Mouse (Mus musculus) bone marrow macrophage, adult 2 months (primary cell): Measurements from ENCODE around the gene Iqck. TPM values are rescaled to one million over a fixed set of nuclear protein-coding genes. Genes with fewer than 3 reads are reported as not detected.
A peak's percentile ranks its signal among the peaks of the same experiment; 100 is the strongest.

Experiments used
- H3K27ac ChIP-seq: 2 replicates; pipeline ENCODE4 v1.5.1; 2012; ENCODE audit warnings: low read depth, low read length; ENCODE audit not compliant: insufficient read depth
- H3K4me1 ChIP-seq: 2 replicates; pipeline ENCODE4 v1.6.1; 2012; ENCODE audit warnings: low read length; ENCODE audit not compliant: control insufficient read depth, insufficient read depth
- H3K4me3 ChIP-seq: 2 replicates; pipeline ENCODE4 v1.5.1; 2012; ENCODE audit warnings: mild to moderate bottlenecking, low read length, moderate library complexity; ENCODE audit not compliant: insufficient read depth
- CTCF ChIP-seq: IDR thresholded peaks from 2 replicates; pipeline ENCODE4 v1.5.1; 2012; ENCODE audit warnings: low read depth, mild to moderate bottlenecking, low read length, moderate library complexity
- POLR2A ChIP-seq: IDR thresholded peaks from 2 replicates; pipeline ENCODE4 v1.6.1; 2012; ENCODE audit warnings: mild to moderate bottlenecking, low read depth, low read length, borderline replicate concordance
- polyA plus RNA-seq: library from polyadenylated mRNA; stranded (reverse); fragments of >200 nt; gene quantifications from 2 replicates; pipeline ENCODE4 v1.2.4, GENCODE M21; 2012; ENCODE audit not compliant: missing spikeins, insufficient read depth, insufficient read length

Iqck gene
- polyA plus RNA-seq, 1 experiment = not detected

GRCm38 (mm10) chr7:119010854-119011529 lies 155.4 kb downstream of the Iqck start:
- H3K4me1 ChIP-seq = no peaks in the 10 kb centered on the region
- no peak overlapping the region for H3K4me3 ChIP-seq
- TF ChIP-seq POLR2A (no peak), CTCF (peak; percentile 23; the same call in 1 of the 2 replicates)
- H3K27ac ChIP-seq = no peak overlapping the region

- TF ChIP-seq POLR2A (no peak), CTCF (peak; percentile 40; the same call in 1 of the 2 replicates)
- Histone ChIP-seq H3K4me1 (no peaks in the 10 kb centered on the region), H3K4me3 (no peak overlapping the region), H3K27ac (no peak overlapping the region)
Observed at GRCm38 (mm10) chr7:119015736-119016135, 160.2 kb downstream of the Iqck start.

GRCm38 (mm10) chr7:119019537-119019936 lies 164.0 kb downstream of the Iqck start:
- Histone ChIP-seq H3K27ac (no peak overlapping the region), H3K4me1 (peaks cover 12% of the 10 kb centered on the region; the same call in 1 of the 2 replicates), H3K4me3 (no peak overlapping the region)
- TF ChIP-seq POLR2A (no peak), CTCF (0 out of 2 replicates have a peak, but pooled peaks have one; percentile 20)

Other genes with a start within 250 kb of the Iqck start
- gene Gde1, start 150.0 kb upstream of the Iqck start, polyA plus RNA-seq = 33.9 and 37.4 TPM in 2 replicates
- 6.1 and 7.0 TPM in 2 replicates for gene Ccp110, start 143.2 kb upstream of the Iqck start, polyA plus RNA-seq
- gene Vps35l, start 115.5 kb upstream of the Iqck start, polyA plus RNA-seq = 93.5 and 120 TPM in 2 replicates
- 14.2 and 19.2 TPM in 2 replicates for gene Knop1, start 502 bp downstream of the Iqck start, polyA plus RNA-seq
- gene Gprc5b, start 139.5 kb downstream of the Iqck start, polyA plus RNA-seq = 0.24 and 1.2 TPM in 2 replicates